Mouse (Mus musculus): ENCODE measurements around the gene Arf3. TPM values are rescaled to one million over a fixed set of nuclear protein-coding genes. Genes with fewer than 3 reads are reported as not detected.

Gene Arf3
- total and polyA plus RNA-seq, 2 experiments from 2014 or later = 93.8 to 144 TPM

- 0 out of 2 replicates have a peak, but pooled peaks cover 5% of the 10 kb centered on the region for H3K36me3 ChIP-seq (ENCODE audit: insufficient read depth, low read length)
- no peak for DNase-seq (ENCODE audit: low spot score)
- no peak overlapping the region for H3K27ac ChIP-seq (ENCODE audit: low read depth, low read length)
- H3K27me3 ChIP-seq (ENCODE audit: insufficient read depth, low read length) = no peaks in the 10 kb centered on the region
- no peak overlapping the region for H3K4me3 ChIP-seq (ENCODE audit: low read depth, low read length)
- no peaks in the 10 kb centered on the region for H3K4me1 ChIP-seq (ENCODE audit: insufficient read depth, low read length)
- TF ChIP-seq CTCF (IDR thresholded peaks at IDR 0.05) = no peak
- 77% methylated on average over 16 of the region's 16 CpGs for WGBS
- H3K9ac ChIP-seq (replicated peaks; ENCODE audit: low read length, poor library complexity, severe bottlenecking) = no peak overlapping the region
- ATAC-seq (ENCODE audit: low FRiP score) = no peak
- no peak overlapping the region for H3K4me2 ChIP-seq (ENCODE audit: low read depth, low read length, poor library complexity, severe bottlenecking)
- no peaks in the 10 kb centered on the region for H3K9me3 ChIP-seq (ENCODE audit: low read length)
Measured at GRCm38 (mm10) chr15:98717301-98717700, 45.7 kb downstream of the Arf3 start.

- Histone ChIP-seq H3K9ac (replicated peaks; ENCODE audit: low read length, poor library complexity, severe bottlenecking) (no peak overlapping the region), H3K4me2 (ENCODE audit: low read depth, low read length, poor library complexity, severe bottlenecking) (no peak overlapping the region), H3K36me3 (ENCODE audit: insufficient read depth, low read length) (0 out of 2 replicates have a peak, but pooled peaks cover 5% of the 10 kb centered on the region), H3K4me1 (ENCODE audit: insufficient read depth, low read length) (no peaks in the 10 kb centered on the region), H3K27me3 (ENCODE audit: insufficient read depth, low read length) (no peaks in the 10 kb centered on the region), H3K27ac (ENCODE audit: low read depth, low read length) (no peak overlapping the region), H3K4me3 (ENCODE audit: low read depth, low read length) (no peak overlapping the region), H3K9me3 (ENCODE audit: low read length) (no peaks in the 10 kb centered on the region)
- peak; percentile 51 for DNase-seq (ENCODE audit: low spot score)
- WGBS = 69% methylated on average over 5 of the region's 5 CpGs
- no peak for TF ChIP-seq CTCF (IDR thresholded peaks at IDR 0.05)
- ATAC-seq (ENCODE audit: low FRiP score) = no peak
Measured at GRCm38 (mm10) chr15:98714230-98714652, 48.8 kb downstream of the Arf3 start.

- no peaks in the 10 kb centered on the region for H3K36me3 ChIP-seq (ENCODE audit: insufficient read depth, low read length)
- no peak for ATAC-seq (ENCODE audit: low FRiP score)
- H3K27me3 ChIP-seq (ENCODE audit: insufficient read depth, low read length) = no peaks in the 10 kb centered on the region
- H3K27ac ChIP-seq (ENCODE audit: low read depth, low read length) = no peak overlapping the region
- no peaks in the 10 kb centered on the region for H3K9me3 ChIP-seq (ENCODE audit: low read length)
- peak; percentile 61 for DNase-seq (ENCODE audit: low spot score)
- H3K9ac ChIP-seq (replicated peaks; ENCODE audit: low read length, poor library complexity, severe bottlenecking) = no peak overlapping the region
- peak; percentile 79 for TF ChIP-seq CTCF (IDR thresholded peaks at IDR 0.05)
- H3K4me2 ChIP-seq (ENCODE audit: low read depth, low read length, poor library complexity, severe bottlenecking) = no peak overlapping the region
- no peak overlapping the region for H3K4me3 ChIP-seq (ENCODE audit: low read depth, low read length)
- H3K4me1 ChIP-seq (ENCODE audit: insufficient read depth, low read length) = no peaks in the 10 kb centered on the region
- 18% methylated on average over 9 of the region's 9 CpGs for WGBS
Measured at GRCm38 (mm10) chr15:98710442-98710841, 52.6 kb downstream of the Arf3 start.

DNA sequence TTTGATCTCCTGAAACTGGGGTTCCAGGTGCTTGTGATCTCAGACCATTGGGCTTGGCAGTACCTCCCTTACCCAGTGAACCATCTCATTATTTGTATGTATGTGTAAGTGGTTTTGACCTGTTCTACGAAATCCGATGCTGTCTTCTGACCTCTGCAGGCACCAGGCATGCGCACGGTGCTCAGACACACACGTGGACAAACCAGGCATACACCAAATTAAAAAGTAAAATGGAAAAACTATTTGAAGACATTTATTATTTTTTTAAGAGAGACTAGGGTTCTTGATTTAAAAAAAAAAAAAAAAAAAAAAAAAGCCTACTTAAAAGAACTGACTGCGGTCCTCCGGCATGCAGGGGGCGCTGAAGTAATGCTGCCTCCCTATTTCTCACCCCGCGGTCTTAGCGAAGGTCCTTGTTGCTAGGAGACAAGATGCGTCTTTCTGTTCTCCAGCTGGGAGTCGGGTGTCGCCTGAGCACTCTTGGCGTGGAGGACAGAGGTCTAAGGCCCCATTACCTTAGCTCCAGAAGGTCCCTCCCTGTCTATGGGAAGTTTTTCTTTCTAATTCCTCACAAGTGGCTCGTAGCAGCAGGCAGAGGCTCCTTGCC is 55.1 kb downstream of the Arf3 start, which contains the start of gene Ccdc65:
Gene Ccdc65 (plus strand): TSS at position 442 of the 607 bp plus-strand sequence.
- H3K27ac ChIP-seq (ENCODE audit: low read depth, low read length) = no peak within 1 kb of the TSS

DNA sequence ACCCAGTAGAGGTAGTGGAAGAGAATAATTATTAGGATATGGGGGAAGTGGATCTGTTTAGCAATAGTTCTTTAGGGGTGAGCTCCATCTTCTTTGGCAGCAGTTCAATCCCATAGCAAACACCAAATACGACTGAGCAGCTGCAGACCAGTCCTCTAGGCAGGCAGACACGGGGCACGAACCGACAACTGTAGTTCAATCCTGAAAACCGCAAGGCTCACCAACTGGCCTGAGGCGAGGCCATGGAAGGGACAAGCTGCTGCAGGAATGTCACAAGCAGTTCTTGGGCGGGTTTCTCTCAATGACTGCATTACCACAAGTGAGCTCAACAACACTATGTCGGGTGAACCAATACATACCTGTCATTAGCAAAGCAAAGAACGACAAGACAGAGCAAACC is 58.7 kb downstream of the Arf3 start:
- WGBS = 79% methylated on average over 9 of the region's 9 CpGs

More for the DNA sequence above, 55.1 kb downstream of the Arf3 start, which contains the start of gene Ccdc65:
- DNase-seq (ENCODE audit: low spot score) (peak; percentile 96), ATAC-seq (ENCODE audit: low FRiP score) (peak; percentile 77; the same call in 1 of the 2 replicates)
- Histone ChIP-seq H3K27me3 (ENCODE audit: insufficient read depth, low read length) (no peaks in the 10 kb centered on the region), H3K4me3 (ENCODE audit: low read depth, low read length) (peak within 1 kb of the TSS; percentile 45), H3K9me3 (ENCODE audit: low read length) (no peaks in the 10 kb centered on the region), H3K4me1 (ENCODE audit: insufficient read depth, low read length) (no peaks in the 10 kb centered on the region), H3K9ac (replicated peaks; ENCODE audit: low read length, poor library complexity, severe bottlenecking) (peak within 1 kb of the TSS; percentile 60; the same call in 1 of the 2 replicates), H3K4me2 (ENCODE audit: low read depth, low read length, poor library complexity, severe bottlenecking) (peak within 1 kb of the TSS; percentile 76), H3K36me3 (ENCODE audit: insufficient read depth, low read length) (no peaks in the 10 kb centered on the region)
- TF ChIP-seq CTCF (IDR thresholded peaks at IDR 0.05) = peak; percentile 89
- 22% methylated on average over 16 of the region's 16 CpGs for WGBS

More for the DNA sequence above, 58.7 kb downstream of the Arf3 start:
- H3K27me3 ChIP-seq (ENCODE audit: insufficient read depth, low read length) = 0 out of 2 replicates have a peak, but pooled peaks cover 4% of the 10 kb centered on the region
- no peak overlapping the region for H3K27ac ChIP-seq (ENCODE audit: low read depth, low read length)
- no peaks in the 10 kb centered on the region for H3K4me1 ChIP-seq (ENCODE audit: insufficient read depth, low read length)
- H3K9me3 ChIP-seq (ENCODE audit: low read length) = no peaks in the 10 kb centered on the region
- H3K4me2 ChIP-seq (ENCODE audit: low read depth, low read length, poor library complexity, severe bottlenecking) = no peak overlapping the region
- no peaks in the 10 kb centered on the region for H3K36me3 ChIP-seq (ENCODE audit: insufficient read depth, low read length)
- no peak overlapping the region for H3K4me3 ChIP-seq (ENCODE audit: low read depth, low read length)
- no peak for DNase-seq (ENCODE audit: low spot score)
- no peak overlapping the region for H3K9ac ChIP-seq (replicated peaks; ENCODE audit: low read length, poor library complexity, severe bottlenecking)
- ATAC-seq (ENCODE audit: low FRiP score) = no peak
- TF ChIP-seq CTCF (IDR thresholded peaks at IDR 0.05) = no peak

Data from midbrain, postnatal 0 days (tissue).